Mouse (Mus musculus) hindbrain, postnatal 0 days (tissue): ENCODE results near the gene Lmo4. TPM values are rescaled to one million over a fixed set of nuclear protein-coding genes. Genes with fewer than 3 reads are reported as not detected.

ENCODE experiments used
- ATAC-seq: fragments of 200-750 bp; cut with Nextera tagmentation; 2 replicates; pipeline ENCODE4 v1.8.0; 2017; ENCODE audit warnings: mild to moderate bottlenecking, moderate TSS enrichment, moderate library complexity
- DNase-seq: peaks from one replicate; pipeline ENCODE4 v3.0.0-alpha.2; 2015; ENCODE audit warnings: low spot score
- H3K27ac ChIP-seq: fragments of 300-500 bp; sonication (generic); 2 replicates; pipeline ENCODE4 v1.5.1; 2014; ENCODE audit warnings: mild to moderate bottlenecking
- H3K27me3 ChIP-seq: fragments of 300-500 bp; sonication (generic); 2 replicates; pipeline ENCODE4 v1.6.1; 2014; ENCODE audit warnings: low read length, mixed read lengths; ENCODE audit not compliant: insufficient read depth
- H3K36me3 ChIP-seq: fragments of 300-500 bp; sonication (generic); 2 replicates; pipeline ENCODE4 v1.6.1; 2014; ENCODE audit warnings: low read length, mixed read lengths; ENCODE audit not compliant: insufficient read depth
- H3K4me1 ChIP-seq: fragments of 300-500 bp; sonication (generic); 2 replicates; pipeline ENCODE4 v1.6.1; 2014; ENCODE audit warnings: antibody characterized with exemption, low read length, mixed read lengths; ENCODE audit not compliant: insufficient read depth
- H3K4me2 ChIP-seq: fragments of 300-500 bp; sonication (generic); 2 replicates; pipeline ENCODE4 v1.6.1; 2014; ENCODE audit warnings: low read depth, mild to moderate bottlenecking, low read length, moderate library complexity, mixed read lengths
- H3K4me3 ChIP-seq: fragments of 300-500 bp; sonication (generic); 2 replicates; pipeline ENCODE4 v1.5.1; 2014; ENCODE audit warnings: low read length
- H3K9ac ChIP-seq: fragments of 300-500 bp; sonication (generic); replicated peaks from 2 replicates; pipeline ENCODE4 v1.6.1; 2014; ENCODE audit warnings: mild to moderate bottlenecking, low read length, moderate library complexity, mixed read lengths
- H3K9me3 ChIP-seq: fragments of 300-500 bp; sonication (generic); 2 replicates; pipeline ENCODE4 v1.6.1; 2016; ENCODE audit warnings: low read length, mixed read lengths
- CTCF ChIP-seq: IDR thresholded peaks from 2 replicates; pipeline ENCODE4 v1.5.1; 2016; ENCODE audit warnings: antibody characterized with exemption, control low read depth, low read depth
- WGBS: fragments of 180-500 bp; shearing (Covaris S2); extraction: QIAGEN DNeasy Blood & Tissue Kit; methylation state at CpG from one replicate; pipeline ENCODE4 v1.1.7; 2014; 5-methylcytosine and 5-hydroxymethylcytosine counted together
- polyA plus RNA-seq: library from polyadenylated mRNA; unstranded; fragments of >200 nt; fragmentation: Nextera tagmentation; extraction: Ambion mirVana; gene quantifications from 2 replicates; pipeline ENCODE4 v1.2.1, GENCODE M21; 2015
- total RNA-seq: library from RNA; depleted of rRNA; stranded (reverse); fragments of >200 nt; gene quantifications from 2 replicates; pipeline ENCODE4 v1.2.3, GENCODE M21; 2014

The Lmo4 gene
- total and polyA plus RNA-seq, 2 experiments from 2014 or later = 113 to 173 TPM

- TF ChIP-seq CTCF = no peak
- H3K27me3 ChIP-seq = no peaks in the 10 kb centered on the region
- no peaks in the 10 kb centered on the region for H3K9me3 ChIP-seq
- no peak overlapping the region for H3K9ac ChIP-seq
- no peak overlapping the region for H3K4me2 ChIP-seq
- no peak for DNase-seq
- no peak overlapping the region for H3K27ac ChIP-seq
- 74% methylated on average over 12 of the region's 12 CpGs for WGBS
- no peak for ATAC-seq
- no peaks in the 10 kb centered on the region for H3K36me3 ChIP-seq
- H3K4me1 ChIP-seq = no peaks in the 10 kb centered on the region
- H3K4me3 ChIP-seq = no peak overlapping the region
These were observed 39.6 kb downstream of the Lmo4 start for GRCm38 (mm10) chr3:144165439-144165838.

DNA sequence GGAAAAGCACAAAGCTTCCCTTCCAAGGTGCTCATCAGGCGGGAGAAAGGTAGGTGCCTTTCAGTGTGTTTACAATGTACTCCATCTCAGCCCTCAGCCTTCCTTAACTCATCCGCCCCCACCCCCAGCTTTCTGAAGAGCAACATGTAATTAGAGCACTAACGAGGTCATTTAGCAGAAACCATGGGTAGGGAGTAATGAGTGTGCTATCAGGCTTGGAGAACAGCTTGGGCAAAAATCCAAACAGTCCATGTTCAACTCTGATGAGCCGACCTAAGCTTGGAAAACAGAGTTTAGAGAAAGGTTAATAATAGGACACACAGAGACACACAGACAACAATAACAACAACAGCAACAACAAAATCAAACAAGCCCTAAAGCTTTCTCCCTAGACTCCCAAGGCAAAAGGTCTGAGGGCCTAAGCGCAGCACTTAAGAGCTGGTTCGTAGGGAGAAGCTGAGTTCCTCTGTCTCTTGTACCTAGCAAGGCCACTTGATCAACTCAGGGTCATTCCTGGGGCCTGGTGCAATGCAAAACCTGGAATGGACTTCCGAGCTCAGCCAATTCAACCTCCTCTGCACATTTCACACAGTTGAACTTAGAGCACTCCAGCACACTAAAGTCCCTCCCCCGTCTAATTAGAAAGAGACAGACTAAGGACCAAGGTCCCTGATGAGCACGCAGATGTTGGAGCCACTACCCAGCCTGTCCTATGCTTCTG is 40.2 kb downstream of the Lmo4 start:
- no peak overlapping the region for H3K9ac ChIP-seq
- H3K27ac ChIP-seq = no peak overlapping the region
- WGBS = 68% methylated on average over 9 of the region's 9 CpGs
- ATAC-seq (no peak), DNase-seq (peak; percentile 20)
- no peaks in the 10 kb centered on the region for H3K4me1 ChIP-seq
- H3K36me3 ChIP-seq = no peaks in the 10 kb centered on the region
- H3K4me2 ChIP-seq = no peak overlapping the region
- no peaks in the 10 kb centered on the region for H3K27me3 ChIP-seq
- H3K4me3 ChIP-seq = no peak overlapping the region
- no peaks in the 10 kb centered on the region for H3K9me3 ChIP-seq
- TF ChIP-seq CTCF = no peak

GRCm38 (mm10) chr3:144163718-144164117 is 41.3 kb downstream of the Lmo4 start:
- Histone ChIP-seq H3K9ac (no peak overlapping the region), H3K27me3 (no peaks in the 10 kb centered on the region), H3K36me3 (no peaks in the 10 kb centered on the region), H3K27ac (no peak overlapping the region), H3K4me1 (no peaks in the 10 kb centered on the region), H3K9me3 (no peaks in the 10 kb centered on the region), H3K4me2 (no peak overlapping the region), H3K4me3 (no peak overlapping the region)
- ATAC-seq (no peak), DNase-seq (no peak)
- 85% methylated on average over 2 of the region's 2 CpGs for whole genome bisulfite sequencing
- TF ChIP-seq CTCF = no peak

GRCm38 (mm10) chr3:144162156-144162555 is 42.9 kb downstream of the Lmo4 start:
- no peak for TF ChIP-seq CTCF
- WGBS = 67% methylated on average over 8 of the region's 8 CpGs
- Histone ChIP-seq H3K27me3 (no peaks in the 10 kb centered on the region), H3K4me3 (no peak overlapping the region), H3K4me1 (no peaks in the 10 kb centered on the region), H3K9ac (no peak overlapping the region), H3K9me3 (no peaks in the 10 kb centered on the region), H3K36me3 (no peaks in the 10 kb centered on the region), H3K27ac (no peak overlapping the region), H3K4me2 (no peak overlapping the region)
- DNase-seq = no peak
- no peak for ATAC-seq

GRCm38 (mm10) chr3:144161261-144161660 is 43.8 kb downstream of the Lmo4 start:
- no peak for TF ChIP-seq CTCF
- Histone ChIP-seq H3K9ac (no peak overlapping the region), H3K27me3 (no peaks in the 10 kb centered on the region), H3K4me1 (no peaks in the 10 kb centered on the region), H3K9me3 (no peaks in the 10 kb centered on the region), H3K36me3 (no peaks in the 10 kb centered on the region), H3K4me3 (no peak overlapping the region), H3K4me2 (no peak overlapping the region), H3K27ac (no peak overlapping the region)
- ATAC-seq = no peak
- DNase-seq = no peak
- 70% methylated on average over 2 of the region's 2 CpGs for WGBS

DNA sequence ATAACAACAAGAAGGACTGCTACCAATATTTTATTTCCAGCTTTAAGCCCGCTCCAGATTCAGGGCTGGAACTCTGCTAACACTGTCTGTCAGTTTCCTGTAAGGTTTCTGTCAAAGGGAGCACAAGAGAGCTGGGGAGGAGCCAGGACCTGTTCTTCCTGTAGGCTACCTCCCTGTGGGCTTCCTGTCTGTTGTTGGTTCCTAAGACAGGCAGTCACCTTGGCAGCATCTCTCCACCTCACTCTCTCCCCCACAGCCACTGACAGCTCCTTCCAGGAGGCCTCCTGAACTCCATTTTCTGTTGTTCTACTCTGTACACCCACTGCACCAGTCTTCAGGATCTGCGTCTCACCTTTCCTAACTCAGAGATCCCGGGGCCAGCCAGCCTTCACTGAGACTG is 49.3 kb downstream of the Lmo4 start:
- no peak overlapping the region for H3K27ac ChIP-seq
- no peaks in the 10 kb centered on the region for H3K4me1 ChIP-seq
- no peaks in the 10 kb centered on the region for H3K27me3 ChIP-seq
- H3K9me3 ChIP-seq = no peaks in the 10 kb centered on the region
- no peak for TF ChIP-seq CTCF
- H3K4me2 ChIP-seq = no peak overlapping the region
- DNase-seq (no peak), ATAC-seq (no peak)
- H3K9ac ChIP-seq = no peak overlapping the region
- H3K36me3 ChIP-seq = no peaks in the 10 kb centered on the region
- 77% methylated on average over 3 of the region's 3 CpGs for WGBS
- no peak overlapping the region for H3K4me3 ChIP-seq

GRCm38 (mm10) chr3:144153395-144153794 is 51.6 kb downstream of the Lmo4 start:
- ATAC-seq (no peak), DNase-seq (no peak)
- 66% methylated on average over 2 of the region's 2 CpGs for WGBS
- Histone ChIP-seq H3K27me3 (no peaks in the 10 kb centered on the region), H3K36me3 (no peaks in the 10 kb centered on the region), H3K4me2 (no peak overlapping the region), H3K4me3 (no peak overlapping the region), H3K4me1 (no peaks in the 10 kb centered on the region), H3K9me3 (no peaks in the 10 kb centered on the region), H3K27ac (no peak overlapping the region), H3K9ac (no peak overlapping the region)
- no peak for TF ChIP-seq CTCF
